Mouse (Mus musculus) MEL (cell line): ENCODE data around the gene Lrrc7. TPM values are rescaled to one million over a fixed set of nuclear protein-coding genes. Genes with fewer than 3 reads are reported as not detected.

ENCODE experiments used
- DNase-seq: peaks from one replicate; pipeline ENCODE4 v3.0.0; 2011; ENCODE audit warnings: low read depth, low spot score
- H3K27ac ChIP-seq: 2 replicates; pipeline ENCODE4 v1.5.1; 2012; ENCODE audit warnings: low read depth, mild to moderate bottlenecking, control low read depth, low read length, moderate library complexity; ENCODE audit not compliant: control insufficient read depth
- H3K27me3 ChIP-seq, 2 experiments: fragments of 150-350 bp in 1 of 2; sonication (generic) in 1 of 2; 2 replicates each; pipeline ENCODE4 v1.6.1; 2012; ENCODE audit warnings: low read length in 2 of 2, mild to moderate bottlenecking in 2 of 2, improper control_type of control experiment in 1 of 2, moderate library complexity in 1 of 2; ENCODE audit not compliant: insufficient read depth in 2 of 2, control insufficient read depth in 1 of 2
- H3K36me3 ChIP-seq, 2 experiments: 2 replicates each; pipeline ENCODE4 v1.6.1; 2012 to 2014; ENCODE audit warnings: low read length in 2 of 2, improper control_type of control experiment in 1 of 2, inconsistent platforms in 1 of 2, mild to moderate bottlenecking in 1 of 2; ENCODE audit not compliant: insufficient read depth in 2 of 2, control insufficient read depth in 1 of 2
- H3K4me1 ChIP-seq, 2 experiments: fragments of 150-350 bp in 1 of 2; sonication (generic) in 1 of 2; 2 replicates each; pipeline ENCODE4 v1.6.1; 2012; ENCODE audit warnings: low read length in 2 of 2, improper control_type of control experiment in 1 of 2, mild to moderate bottlenecking in 1 of 2; ENCODE audit not compliant: insufficient read depth in 2 of 2, control insufficient read depth in 1 of 2
- H3K4me3 ChIP-seq, 2 experiments: fragments of 150-350 bp in 1 of 2; sonication (generic) in 1 of 2; 2 replicates each; pipeline ENCODE4 v1.5.1; 2012; ENCODE audit warnings: low read depth in 2 of 2, low read length in 2 of 2, mild to moderate bottlenecking in 2 of 2, moderate library complexity in 2 of 2, control low read depth in 1 of 2, improper control_type of control experiment in 1 of 2; ENCODE audit not compliant: control insufficient read depth in 1 of 2, insufficient read depth in 1 of 2
- H3K79me2 ChIP-seq: 2 replicates; pipeline ENCODE4 v1.6.1; 2012; ENCODE audit warnings: mild to moderate bottlenecking, low read length, moderate library complexity; ENCODE audit not compliant: control insufficient read depth, poor library complexity, insufficient read depth
- H3K9ac ChIP-seq: 2 replicates; pipeline ENCODE4 v1.6.1; 2012; ENCODE audit warnings: low read depth, mild to moderate bottlenecking, control low read depth, low read length, moderate library complexity; ENCODE audit not compliant: control insufficient read depth, poor library complexity, severe bottlenecking
- H3K9me3 ChIP-seq: fragments of 150-350 bp; sonication (generic); replicated peaks from 2 replicates; pipeline ENCODE4 v1.6.1; 2012; ENCODE audit warnings: mild to moderate bottlenecking, low read length, improper control_type of control experiment, moderate library complexity; ENCODE audit not compliant: insufficient read depth
- CHD1 ChIP-seq: IDR thresholded peaks from 2 replicates; pipeline ENCODE4 v1.6.1; 2012; ENCODE audit warnings: low read depth, mild to moderate bottlenecking, inconsistent platforms, low read length, improper control_type of control experiment
- E2F4 ChIP-seq: IDR thresholded peaks from 2 replicates; pipeline ENCODE4 v1.6.1; 2011; ENCODE audit warnings: low read depth, low read length, improper control_type of control experiment, borderline replicate concordance
- EP300 ChIP-seq, 2 experiments: IDR thresholded peaks; 2 replicates each; pipeline ENCODE4 v1.6.1; 2011; ENCODE audit warnings: improper control_type of control experiment in 2 of 2, low read length in 2 of 2, low read depth in 1 of 2, mild to moderate bottlenecking in 1 of 2
- GABPA ChIP-seq: IDR thresholded peaks from 2 replicates; pipeline ENCODE4 v1.6.1; 2012; ENCODE audit warnings: low read depth, mild to moderate bottlenecking, inconsistent platforms, low read length, improper control_type of control experiment, moderate library complexity
- JUND ChIP-seq: IDR thresholded peaks from 2 replicates; pipeline ENCODE4 v1.6.1; 2011; ENCODE audit warnings: low read depth, mild to moderate bottlenecking, improper control_type of control experiment, low read length
- KAT2A ChIP-seq: conservative IDR thresholded peaks from 2 replicates; pipeline ENCODE4 v1.6.1; 2012; ENCODE audit warnings: low read depth, low read length, improper control_type of control experiment, inconsistent platforms
- MAX ChIP-seq: IDR thresholded peaks from 2 replicates; pipeline ENCODE4 v1.6.1; 2011; ENCODE audit warnings: low read length, improper control_type of control experiment
- MAZ ChIP-seq: IDR thresholded peaks from 2 replicates; pipeline ENCODE4 v1.6.1; 2012; ENCODE audit warnings: low read depth, mild to moderate bottlenecking, inconsistent platforms, low read length, improper control_type of control experiment
- MYB ChIP-seq: IDR thresholded peaks from 2 replicates; pipeline ENCODE4 v1.6.1; 2011; ENCODE audit warnings: mild to moderate bottlenecking, low read depth, low read length, improper control_type of control experiment
- MYC ChIP-seq: IDR thresholded peaks from 2 replicates; pipeline ENCODE4 v1.6.1; 2011; ENCODE audit warnings: low read depth, mild to moderate bottlenecking, low read length, improper control_type of control experiment, moderate library complexity
- NRF1 ChIP-seq: IDR thresholded peaks from 2 replicates; pipeline ENCODE4 v1.6.1; 2014; ENCODE audit warnings: low read depth, mild to moderate bottlenecking, inconsistent platforms, low read length, improper control_type of control experiment, moderate library complexity; ENCODE audit not compliant: poor library complexity, insufficient read depth, severe bottlenecking
- POLR2AphosphoS2 ChIP-seq: IDR thresholded peaks from 2 replicates; pipeline ENCODE4 v1.6.1; 2011; ENCODE audit warnings: low read length, improper control_type of control experiment
- POLR2AphosphoS5 ChIP-seq: IDR thresholded peaks from 2 replicates; pipeline ENCODE4 v1.6.1; 2012; ENCODE audit warnings: low read depth, borderline replicate concordance, mild to moderate bottlenecking, inconsistent platforms, low read length, moderate library complexity, mixed read lengths
- RAD21 ChIP-seq: IDR thresholded peaks from 2 replicates; pipeline ENCODE4 v1.6.1; 2011; ENCODE audit warnings: mild to moderate bottlenecking, low read depth, low read length, improper control_type of control experiment
- RCOR1 ChIP-seq: IDR thresholded peaks from 2 replicates; pipeline ENCODE4 v1.6.1; 2012; ENCODE audit warnings: low read depth, mild to moderate bottlenecking, inconsistent platforms, low read length, improper control_type of control experiment
- SMC3 ChIP-seq: IDR thresholded peaks from 2 replicates; pipeline ENCODE4 v1.6.1; 2011; ENCODE audit warnings: low read depth, low read length, improper control_type of control experiment
- TAL1 ChIP-seq: IDR thresholded peaks from 2 replicates; pipeline ENCODE4 v1.6.1; 2012; ENCODE audit warnings: mild to moderate bottlenecking, inconsistent platforms, low read length, moderate library complexity, mixed read lengths
- TBP ChIP-seq: IDR thresholded peaks from 2 replicates; pipeline ENCODE4 v1.8.0; 2011; ENCODE audit warnings: low read depth, low read length, improper control_type of control experiment
- UBTF ChIP-seq: IDR thresholded peaks from 2 replicates; pipeline ENCODE4 v1.6.1; 2012; ENCODE audit warnings: low read depth, mild to moderate bottlenecking, inconsistent platforms, low read length, improper control_type of control experiment, moderate library complexity, borderline replicate concordance; ENCODE audit not compliant: insufficient read depth
- USF2 ChIP-seq, 2 experiments: IDR thresholded peaks; 2 replicates each; pipeline ENCODE4 v1.6.1; 2011 to 2012; ENCODE audit warnings: improper control_type of control experiment in 2 of 2, low read length in 2 of 2, borderline replicate concordance in 1 of 2, inconsistent platforms in 1 of 2, low read depth in 1 of 2, mild to moderate bottlenecking in 1 of 2; ENCODE audit not compliant: insufficient read depth in 1 of 2
- ZC3H11A ChIP-seq: IDR thresholded peaks from 2 replicates; pipeline ENCODE4 v1.6.1; 2012; ENCODE audit warnings: low read depth, mild to moderate bottlenecking, inconsistent platforms, low read length, improper control_type of control experiment
- ZKSCAN1 ChIP-seq: IDR thresholded peaks from 2 replicates; pipeline ENCODE4 v1.6.1; 2012; ENCODE audit warnings: low read depth, mild to moderate bottlenecking, inconsistent platforms, low read length, improper control_type of control experiment, moderate library complexity
- polyA plus RNA-seq, 2 experiments: library from polyadenylated mRNA; stranded (reverse) in 1 of 2; unstranded in 1 of 2; fragments of >175 nt in 1 of 2; fragments of >200 nt in 1 of 2; gene quantifications; 2 replicates each; pipeline versions ENCODE4 v1.2.1 to v1.2.4; 2012; ENCODE audit warnings: low replicate concordance in 2 of 2, low read depth in 1 of 2; ENCODE audit not compliant: insufficient read length in 2 of 2, insufficient read depth in 1 of 2, missing spikeins in 1 of 2
- total RNA-seq: library from RNA; depleted of rRNA; stranded (reverse); fragments of 300-350 nt; gene quantifications from 2 replicates; pipeline ENCODE4 v1.2.3, GENCODE M21; 2012

Lrrc7 gene
- total and polyA plus RNA-seq, 3 experiments, result not detected

DNA sequence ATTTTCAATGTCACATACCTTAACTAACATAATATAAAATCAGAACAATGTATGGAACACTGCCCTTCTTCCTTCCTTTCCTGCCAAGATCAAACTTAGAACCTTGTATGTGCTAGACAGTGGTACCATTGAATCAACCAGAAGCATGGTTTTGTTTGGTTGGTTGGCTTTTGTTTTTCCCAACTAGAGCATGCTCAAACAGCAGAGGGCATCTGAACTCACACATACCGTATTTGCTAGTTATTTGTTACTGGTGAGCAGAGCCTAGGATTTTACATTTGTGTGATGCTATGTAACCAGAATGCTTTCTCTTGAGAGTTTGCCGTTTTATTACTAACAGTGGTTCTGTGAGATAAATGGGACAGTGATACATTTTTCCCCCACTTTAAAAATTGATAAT, 512.5 kb downstream of the Lrrc7 start:
- Histone ChIP-seq H3K36me3 (peaks cover 0 to 7% of the 10 kb centered on the region in 2 experiments; a peak in 2 of 4 replicates), H3K27ac (no peak overlapping the region)
- TF ChIP-seq NRF1 (no peak), ZC3H11A (no peak), MYC (no peak), RAD21 (no peak), USF2 (IDR thresholded peaks at IDR 0.05; ENCODE audit: borderline replicate concordance in 1 of 2, insufficient read depth in 1 of 2, low read depth in 1 of 2, low read length in 2 of 2) (no peak), JUND (no peak), KAT2A (no peak), MAX (no peak), RCOR1 (no peak), E2F4 (no peak), TBP (no peak), TAL1 (no peak), MYB (no peak)
- TF ChIP-seq, all 39 proteins: peak for 0
- DNase-seq, result no peak
- Histone ChIP-seq H3K9ac (no peak overlapping the region), H3K27me3 (no peaks in the 10 kb centered on the region), H3K4me3 (no peak overlapping the region), H3K79me2 (no peaks in the 10 kb centered on the region), H3K4me1 (no peaks in the 10 kb centered on the region), H3K9me3 (no peaks in the 10 kb centered on the region)

DNA sequence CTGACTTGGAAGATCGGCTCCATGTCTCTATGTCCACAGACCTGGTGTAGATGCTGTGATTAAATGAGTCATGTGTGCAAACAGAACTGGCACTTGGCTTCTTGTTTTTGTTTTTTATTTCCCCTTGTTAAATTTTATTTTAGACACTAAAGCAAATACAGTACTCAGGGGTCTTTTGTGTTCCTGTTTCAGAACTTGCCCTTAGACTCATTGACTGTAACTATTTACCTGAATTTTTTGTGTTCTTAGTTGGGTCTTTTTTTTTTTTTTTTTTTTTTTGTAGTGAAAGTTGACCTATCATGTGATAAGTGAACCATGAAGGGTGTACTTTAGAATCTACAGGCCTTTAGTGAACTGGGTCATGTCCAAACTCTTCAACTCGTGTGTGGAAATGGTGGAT, 521.3 kb downstream of the Lrrc7 start:
- peaks cover 9 to 11% of the 10 kb centered on the region in 2 experiments for H3K36me3 ChIP-seq
- no peak for TF ChIP-seq CHD1
- no peak for TF ChIP-seq USF2 (IDR thresholded peaks at IDR 0.05; ENCODE audit: borderline replicate concordance in 1 of 2, insufficient read depth in 1 of 2, low read depth in 1 of 2, low read length in 2 of 2)
- TF ChIP-seq E2F4, result no peak
- no peak for TF ChIP-seq MYB
- no peak for TF ChIP-seq ZKSCAN1
- TF ChIP-seq GABPA, result no peak
- TF ChIP-seq SMC3, result no peak
- TF ChIP-seq RCOR1, result no peak
- TF ChIP-seq UBTF, result no peak
- no peak for TF ChIP-seq POLR2AphosphoS5
- TF ChIP-seq MAZ, result no peak
- no peak for TF ChIP-seq POLR2AphosphoS2
- no peak for TF ChIP-seq TAL1
- no peak for TF ChIP-seq TBP
- no peak for TF ChIP-seq EP300 (IDR thresholded peaks at IDR 0.05; ENCODE audit: low read depth in 1 of 2, low read length in 2 of 2)
- no peak for TF ChIP-seq MYC
- TF ChIP-seq, all 39 proteins: peak for 0
- Histone ChIP-seq H3K4me3 (no peak overlapping the region), H3K79me2 (peaks cover 42% of the 10 kb centered on the region), H3K9ac (no peak overlapping the region), H3K27me3 (no peaks in the 10 kb centered on the region), H3K4me1 (peaks cover 0 to 3% of the 10 kb centered on the region in 2 experiments; a peak in 2 of 4 replicates), H3K27ac (no peak overlapping the region), H3K9me3 (no peaks in the 10 kb centered on the region)
- no peak for DNase-seq
